15 mouse cellular contexts compared by ENCODE assay signal in genomic region chr15:78153045-78153775, GRCm38 (mm10). TPM values are rescaled to one million over a fixed set of nuclear protein-coding genes. Genes with fewer than 3 reads are reported as not detected.
DNase-seq lines count a peak whose midpoint lies in the region; ATAC-seq and TF ChIP-seq lines count a peak whose summit lies in the region.
"Had no signal": no experiment of that assay in that cellular context is flagged by ENCODE, and none has a peak within 500 bp of the region (broad histone marks: within the 10 kb centered on the region; RNA-seq: fewer than 3 reads in every experiment).

No protein-coding gene starts in this region.

- TF ChIP-seq POLR2A in myocyte (IDR thresholded peaks at IDR 0.05; ENCODE audit: insufficient read length, low read depth), result no peak

- TF ChIP-seq CTCF in lung, embryonic 14.5 days (IDR thresholded peaks at IDR 0.05; ENCODE audit: low read depth), result no peak

- WGBS in lung, embryonic 14.5 days, result 55% methylated on average over 11 of the region's 11 CpGs

- no peak overlapping the region for H3ac ChIP-seq in myocyte (ENCODE audit: control insufficient read depth, insufficient read length)

- H3K4me2 ChIP-seq in lung, embryonic 14.5 days, result no peak overlapping the region
- no peak overlapping the region for H3K4me2 ChIP-seq in myocyte (ENCODE audit: low read depth)
- H3K4me2 ChIP-seq: heart, embryonic 13.5 days; intestine, embryonic 15.5 days; liver, embryonic 15.5 days had no signal

- H3K4me3 ChIP-seq in lung, embryonic 14.5 days (ENCODE audit: low read depth, low read length), result no peak overlapping the region
- H3K4me3 ChIP-seq in myocyte, result no peak overlapping the region
- H3K4me3 ChIP-seq: heart, embryonic 13.5 days; intestine, embryonic 15.5 days; liver, embryonic 15.5 days; megakaryocyte, embryonic 14.5 days had no signal

- ATAC-seq in lung, embryonic 14.5 days (ENCODE audit: insufficient read depth), result no peak
- ATAC-seq in megakaryocyte, adult 5-6 weeks (ENCODE audit: poor library complexity, severe bottlenecking), result no peak
- ATAC-seq in monocyte, adult 5-6 weeks (replicated peaks; ENCODE audit: insufficient number of reproducible peaks, low FRiP score, low TSS enrichment, poor library complexity, severe bottlenecking), result no peak
- ATAC-seq: intestine, embryonic 15.5 days had no signal

- no peak overlapping the region for H3K27ac ChIP-seq in lung, embryonic 14.5 days (ENCODE audit: low read depth)
- H3K27ac ChIP-seq: heart, embryonic 13.5 days; intestine, embryonic 15.5 days; liver, embryonic 15.5 days had no signal

- no peaks in the 10 kb centered on the region for H3K79me2 ChIP-seq in myocyte (ENCODE audit: control insufficient read depth, insufficient read depth)

- no peak overlapping the region for H3K9ac ChIP-seq in lung, embryonic 14.5 days
- H3K9ac ChIP-seq: heart, embryonic 13.5 days; intestine, embryonic 15.5 days; liver, embryonic 15.5 days had no signal

- H3K36me3 ChIP-seq in lung, embryonic 14.5 days (ENCODE audit: insufficient read depth), result no peaks in the 10 kb centered on the region
- no peaks in the 10 kb centered on the region for H3K36me3 ChIP-seq in myocyte (ENCODE audit: control insufficient read depth, insufficient read depth)
- H3K36me3 ChIP-seq: heart, embryonic 13.5 days; intestine, embryonic 15.5 days; liver, embryonic 15.5 days had no signal

- H3K4me1 ChIP-seq in lung, embryonic 14.5 days (ENCODE audit: insufficient read depth), result no peaks in the 10 kb centered on the region
- H3K4me1 ChIP-seq: heart, embryonic 13.5 days; intestine, embryonic 15.5 days; liver, embryonic 15.5 days had no signal

- no peaks in the 10 kb centered on the region for H3K9me3 ChIP-seq in lung, embryonic 14.5 days (ENCODE audit: low read depth, low read length)
- H3K9me3 ChIP-seq: heart, embryonic 13.5 days; intestine, embryonic 15.5 days; liver, embryonic 15.5 days; megakaryocyte, embryonic 14.5 days had no signal

- DNase-seq in lung, embryonic 14.5 days, result peak; percentile 58
- DNase-seq in lung, postnatal 25 days (ENCODE audit: low spot score), result no peak
- DNase-seq in embryo, embryonic 10.5 days (ENCODE audit: low spot score), result peak; percentile 44
- DNase-seq in kidney, postnatal 10 days, result peak; percentile 49
- DNase-seq: gastrocnemius, postnatal 10 days had no signal

- H3K27me3 ChIP-seq in lung, embryonic 14.5 days (ENCODE audit: insufficient read depth, low read length), result no peaks in the 10 kb centered on the region
- H3K27me3 ChIP-seq in myocyte (ENCODE audit: control insufficient read depth, insufficient read depth, insufficient read length), result peaks cover 65% of the 10 kb centered on the region
- H3K27me3 ChIP-seq: intestine, embryonic 15.5 days; liver, embryonic 15.5 days had no signal

TF ChIP-seq in myocyte, 11 proteins besides CTCF, POLR2A, EP300 and RAD21:
- TF ChIP-seq MYOD1 (IDR thresholded peaks at IDR 0.05; ENCODE audit: control insufficient read depth in 1 of 3, insufficient read length in 2 of 3, low read depth in 2 of 3) (no peak), REST (IDR thresholded peaks at IDR 0.05; ENCODE audit: insufficient read depth, insufficient read length) (peak; percentile 69)

RNA-seq across cellular contexts. Expression of gene Ift27, which starts 20.7 kb away (rescaled TPM):
- polyA plus RNA-seq in lung, embryonic 14.5 days (2014; fragmentation: Nextera tagmentation; extraction: Ambion mirVana), result 95.0 and 99.3 TPM in 2 replicates
- 38.7 TPM for polyA plus RNA-seq in myocyte (2012; fragmentation: generic; extraction: Trizol)
- 24.1 and 24.9 TPM in 2 replicates for total RNA-seq in megakaryocyte, adult 5-6 weeks (2015)
- 6.5 and 10.8 TPM in 2 replicates for total RNA-seq in megakaryocyte, adult 5-6 weeks (2017)
- 3.5 to 8.9 TPM (median 4.7 TPM) in 3 replicates for total RNA-seq in monocyte, adult 5-6 weeks (2017)

RNA-seq across cellular contexts. Expression of gene Cacng2, which starts 33.4 kb away (rescaled TPM):
- polyA plus RNA-seq in lung, embryonic 14.5 days (2014; fragmentation: Nextera tagmentation; extraction: Ambion mirVana), result not detected in 2 replicates
- polyA plus RNA-seq in myocyte (2012; fragmentation: generic; extraction: Trizol), result 0.04 TPM
- not detected in 2 replicates for total RNA-seq in megakaryocyte, adult 5-6 weeks (2015)
- not detected in 2 replicates for total RNA-seq in megakaryocyte, adult 5-6 weeks (2017)
- total RNA-seq in monocyte, adult 5-6 weeks (2017), result not detected in 3 replicates
- total RNA-seq: common myeloid progenitor, adult 5-6 weeks had no signal
- polyA plus RNA-seq: heart, embryonic 13.5 days; liver, embryonic 15.5 days; thymus, postnatal 0 days had no signal

RNA-seq across cellular contexts. Expression of gene Pvalb, which starts 53.0 kb away (rescaled TPM):
- 0.20 TPM in 1 of 2 replicates, not detected in the other for polyA plus RNA-seq in lung, embryonic 14.5 days (2014; fragmentation: Nextera tagmentation; extraction: Ambion mirVana)
- 5.4 TPM for polyA plus RNA-seq in myocyte (2012; fragmentation: generic; extraction: Trizol)
- total RNA-seq in megakaryocyte, adult 5-6 weeks (2015), result not detected in 2 replicates
- not detected in 2 replicates for total RNA-seq in megakaryocyte, adult 5-6 weeks (2017)
- total RNA-seq in monocyte, adult 5-6 weeks (2017), result 0.49 TPM in 1 of 3 replicates, not detected in the others
- total RNA-seq: common myeloid progenitor, adult 5-6 weeks had no signal
- polyA plus RNA-seq: forebrain, embryonic 11.5 days; intestine, embryonic 15.5 days; liver, embryonic 15.5 days had no signal
